Mouse (Mus musculus) embryo, embryonic 10 days (tissue): Measurements from ENCODE around the gene Hrasls.

Experiments used
- DNase-seq: peaks from one replicate; pipeline ENCODE4 v3.0.0-alpha.2; 2015; ENCODE audit warnings: low spot score

The Hrasls gene

DNA sequence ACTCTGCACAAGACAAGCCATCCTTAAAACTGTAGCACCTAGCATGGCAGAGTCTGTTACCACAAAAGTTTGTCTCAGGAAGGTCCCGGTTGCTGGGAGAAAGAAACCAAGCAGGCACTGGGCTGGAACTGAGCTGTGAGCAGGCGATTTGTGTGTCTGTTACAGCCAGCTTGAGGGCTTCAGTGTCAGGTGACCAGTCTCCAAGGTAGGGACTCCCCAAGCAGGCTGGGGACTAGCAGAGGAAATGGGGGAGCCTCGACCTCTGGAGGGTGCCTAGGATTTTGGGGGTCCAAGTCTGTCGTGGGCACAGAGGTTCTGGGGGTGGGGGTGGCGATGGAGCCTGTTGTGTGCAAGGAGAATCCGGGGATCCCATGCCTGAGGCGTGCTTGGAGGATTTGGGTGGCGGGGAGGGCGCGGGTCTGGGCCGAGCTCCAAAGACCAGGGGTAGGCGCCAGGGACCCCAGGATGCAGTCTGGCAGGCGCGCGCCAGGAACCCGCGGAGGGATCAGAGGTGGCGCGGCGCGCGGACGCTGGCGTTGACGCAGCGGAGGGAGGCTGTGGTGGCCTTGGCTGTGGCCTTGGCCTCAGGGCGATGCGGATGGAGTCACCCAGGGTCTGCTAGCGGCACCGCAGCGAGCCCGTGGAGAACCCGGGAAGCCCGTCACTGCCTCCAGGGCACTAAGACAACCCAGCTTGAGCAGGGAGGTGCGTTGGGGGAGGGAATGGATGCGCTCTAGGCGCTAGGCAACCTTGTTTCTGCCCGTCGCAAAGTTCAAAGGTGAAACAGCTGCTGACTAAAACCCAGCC lies at the start of gene Hrasls:
Gene Hrasls (plus strand): TSS at position 91 of the 807 bp plus-strand sequence.
- peak; percentile 73 for DNase-seq

- no peak for DNase-seq
Measured at GRCm38 (mm10) chr16:29162271-29162670, 47.2 kb upstream of the Hrasls start.

DNA sequence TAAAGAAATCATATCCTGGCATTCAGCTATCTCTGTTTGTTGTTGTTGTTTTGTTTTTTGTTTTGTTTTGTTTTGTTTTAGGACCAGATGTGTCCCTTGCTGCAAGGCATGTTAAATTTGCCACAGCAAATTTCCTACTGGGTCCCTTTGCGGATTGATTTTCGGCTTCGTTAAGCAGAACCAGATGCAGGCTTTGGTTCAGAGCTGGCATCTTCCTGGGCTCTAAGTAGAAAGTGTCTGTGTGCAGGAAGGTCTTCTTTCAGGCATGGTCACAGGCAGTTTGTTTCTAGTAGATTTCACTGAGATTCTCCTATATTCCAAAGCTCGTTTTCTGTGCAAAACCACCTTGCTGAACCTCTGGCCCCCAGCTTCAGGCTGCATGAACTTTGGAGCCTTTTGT lies 42.4 kb upstream of the Hrasls start:
- DNase-seq = no peak

GRCm38 (mm10) chr16:29171741-29172140 lies 37.8 kb upstream of the Hrasls start:
- no peak for DNase-seq

DNA sequence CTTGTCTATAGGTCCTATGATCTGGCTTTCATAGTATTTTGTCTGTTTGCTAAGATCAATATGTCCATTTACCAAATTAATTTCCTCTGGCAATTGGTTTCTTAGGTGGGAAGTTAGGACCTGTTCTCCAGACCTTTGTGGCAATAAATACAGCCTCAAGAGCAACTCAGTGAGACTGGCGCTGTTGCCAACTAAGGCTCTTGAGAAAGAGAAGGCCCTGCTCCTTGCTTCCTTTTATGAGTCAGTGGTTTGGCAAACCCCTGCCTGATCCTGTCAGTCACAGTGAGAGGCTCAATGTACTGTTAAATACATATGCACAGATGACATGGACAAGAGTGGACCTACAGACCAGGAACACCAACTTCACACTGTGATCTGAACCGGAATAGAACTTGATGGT lies 36.3 kb upstream of the Hrasls start:
- DNase-seq = no peak

GRCm38 (mm10) chr16:29174831-29175350 lies 34.6 kb upstream of the Hrasls start:
- no peak for DNase-seq

DNA sequence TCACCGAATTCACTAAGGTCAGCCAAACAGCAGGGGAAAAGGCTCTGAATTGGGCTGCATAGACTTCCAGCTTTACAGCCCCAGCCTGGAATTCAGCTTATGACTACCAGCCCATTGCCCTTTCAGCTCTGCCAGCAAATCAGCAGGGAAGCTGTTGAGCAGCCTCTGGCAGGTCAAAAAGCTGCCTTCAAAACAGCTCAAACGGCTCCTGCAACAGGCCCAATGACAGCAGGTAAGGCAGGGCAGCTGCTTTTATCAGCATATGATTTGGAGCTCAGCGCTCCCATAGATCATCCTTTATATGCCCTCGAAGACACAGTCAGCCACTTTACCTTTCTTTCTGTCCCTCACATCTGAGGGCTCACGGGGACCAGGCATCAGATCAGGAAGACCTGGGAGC lies 16.6 kb upstream of the Hrasls start:
- DNase-seq = peak; percentile 7

- DNase-seq = no peak
Measured at GRCm38 (mm10) chr16:29193981-29194380, 15.5 kb upstream of the Hrasls start.

DNA sequence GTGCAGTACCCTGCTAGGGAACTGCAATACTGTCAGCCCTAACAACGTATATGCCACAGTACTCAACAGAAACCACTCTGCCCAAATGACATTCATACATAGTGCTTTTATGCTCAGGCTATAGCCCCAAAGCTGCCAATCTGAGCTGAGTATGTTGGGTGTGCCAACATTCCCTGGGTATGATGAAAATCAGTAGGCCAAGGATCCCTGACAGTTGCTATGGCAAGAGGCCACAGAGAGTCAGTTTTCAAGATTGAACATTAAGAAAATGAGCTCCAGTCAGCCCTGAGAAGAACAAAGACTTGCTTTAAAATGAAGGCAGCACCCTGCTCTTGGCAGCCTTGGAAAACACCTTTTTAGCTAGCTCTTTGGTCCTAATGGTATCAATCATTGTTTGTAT lies 14.3 kb upstream of the Hrasls start:
- no peak for DNase-seq

- peak; percentile 64 for DNase-seq
Measured at GRCm38 (mm10) chr16:29198461-29198860, 11.0 kb upstream of the Hrasls start.

DNA sequence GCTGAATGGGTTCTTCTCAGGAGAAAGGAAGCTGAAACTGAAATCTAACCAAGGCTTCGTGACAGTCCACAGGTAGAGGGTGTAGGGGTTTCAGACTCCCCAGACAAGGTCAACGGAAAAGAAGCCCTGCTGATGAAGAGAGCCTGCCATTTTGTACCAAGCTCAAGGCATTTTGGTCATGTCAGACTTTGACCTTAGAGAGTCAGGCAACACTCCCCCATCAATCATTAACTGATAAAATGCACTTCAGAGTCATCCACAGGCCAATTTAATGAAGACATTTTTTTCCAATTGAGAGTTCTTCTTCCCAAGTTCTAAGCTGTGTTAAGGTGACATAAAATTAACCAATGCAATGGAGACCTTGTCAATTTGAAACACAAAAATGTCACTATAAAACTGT lies 8.3 kb upstream of the Hrasls start:
- no peak for DNase-seq

DNA sequence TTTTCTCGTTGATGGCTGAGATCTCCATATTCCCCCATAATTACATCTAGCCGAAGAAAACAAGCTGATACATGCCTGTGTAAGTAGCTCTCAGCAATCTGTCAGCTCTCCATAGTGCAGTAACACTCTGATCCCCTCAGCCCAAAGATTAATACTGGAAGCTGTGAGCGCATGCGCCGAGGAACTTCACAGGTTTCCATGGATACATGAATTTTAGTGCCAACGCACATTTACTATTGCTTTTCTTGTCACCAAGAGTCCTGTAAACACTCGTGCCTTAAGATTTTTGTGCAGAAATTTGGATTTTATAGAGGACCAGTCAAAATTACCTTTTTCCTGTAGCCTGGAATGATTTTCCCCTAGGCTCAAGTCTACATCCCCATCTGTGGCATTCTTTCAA lies 4.6 kb upstream of the Hrasls start:
- DNase-seq = no peak

DNA sequence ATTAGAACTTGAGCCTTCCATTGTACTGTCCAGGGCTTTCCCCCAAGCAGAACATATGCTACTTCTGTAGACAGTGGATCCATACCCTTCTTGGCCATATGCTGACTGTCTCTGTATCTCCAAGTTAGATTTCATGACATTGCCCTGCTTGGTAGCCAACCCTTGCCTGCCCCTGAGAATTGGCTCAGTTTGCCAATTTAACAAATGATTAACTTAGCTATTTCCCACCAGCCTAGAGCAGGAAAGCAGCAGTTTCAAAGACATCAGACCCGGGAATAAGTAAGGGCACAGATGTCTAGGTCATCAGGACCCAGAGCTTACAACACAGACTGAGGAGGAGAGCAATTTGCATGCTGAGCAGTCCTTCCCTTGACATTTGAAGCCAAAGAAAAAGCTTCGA lies 3.9 kb upstream of the Hrasls start:
- DNase-seq = no peak

GRCm38 (mm10) chr16:29208841-29209240 lies 654 bp upstream of the Hrasls start:
- DNase-seq = no peak

GRCm38 (mm10) chr16:29216395-29217295 lies 7.2 kb downstream of the Hrasls start:
- no peak for DNase-seq

DNA sequence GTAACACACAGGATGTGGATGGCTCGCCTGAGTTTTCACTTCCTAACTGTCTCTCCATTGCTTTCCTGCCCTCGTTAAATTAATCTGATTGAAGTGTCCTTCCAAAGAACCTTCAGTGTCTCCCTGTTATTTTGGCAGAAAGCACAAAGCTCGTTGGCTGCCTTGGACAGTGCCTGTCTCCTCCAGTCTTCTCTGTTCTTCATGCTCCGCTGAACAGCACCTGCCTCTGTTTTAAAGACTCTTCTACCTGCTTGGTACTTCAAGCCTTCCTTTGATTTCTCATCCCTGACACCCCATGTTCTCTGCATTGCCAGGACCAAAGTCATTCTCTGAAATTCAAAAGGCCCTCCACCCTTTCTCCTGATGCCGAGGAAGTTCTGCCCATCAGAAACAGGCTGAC lies 26.5 kb downstream of the Hrasls start:
- no peak for DNase-seq

- no peak for DNase-seq
Measured at GRCm38 (mm10) chr16:29254325-29254724, 44.8 kb downstream of the Hrasls start.
